Comparison of ENCODE assay signal across 9 mouse cellular contexts in the genomic region with DNA sequence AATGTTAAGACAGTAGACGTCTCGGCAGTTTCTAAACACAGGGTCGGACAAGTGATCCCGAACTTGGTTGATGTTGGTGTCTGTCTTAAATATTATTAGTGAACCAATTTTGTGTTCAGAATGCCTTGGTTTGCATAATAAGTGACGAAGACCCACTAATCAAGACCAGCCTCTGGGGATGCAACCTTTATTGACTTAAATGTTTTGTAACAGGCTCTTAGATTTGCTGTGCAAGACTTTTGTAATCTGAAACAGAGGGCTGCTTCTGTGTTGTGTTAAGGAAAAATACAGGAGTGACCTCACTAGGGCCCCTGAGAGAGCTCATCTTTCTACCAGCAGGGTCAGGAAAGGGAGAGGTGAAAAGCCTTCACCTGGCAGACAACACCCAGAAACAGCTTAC.
DNase-seq lines count a peak whose midpoint lies in the region; ATAC-seq lines count a peak whose summit lies in the region.
"Had no signal": no experiment of that assay in that cellular context is flagged by ENCODE, and none has a peak within 500 bp of the region (broad histone marks: within the 10 kb centered on the region; RNA-seq: fewer than 3 reads in every experiment).

No protein-coding gene starts in this region.

- peak overlapping the region; percentile 30 for H3K4me3 ChIP-seq in heart, embryonic 15.5 days
- no peak overlapping the region for H3K4me3 ChIP-seq in embryonic facial prominence, embryonic 11.5 days (ENCODE audit: low read depth, low read length)
- peak overlapping the region; percentile 12 for H3K4me3 ChIP-seq in hindbrain, embryonic 14.5 days (replicated peaks; ENCODE audit: low read length)
- 0 out of 2 replicates have a peak overlapping the region, but pooled peaks have one; percentile 23 for H3K4me3 ChIP-seq in midbrain, embryonic 13.5 days (replicated peaks)

- intact Hi-C loops in left cerebral cortex, postnatal 36 days (cut with DNase I) = loop anchor here (5.0 to 10.0 kb wide), 3 partner anchors 201 to 391 kb away; partner anchors contain the start of gene Slc38a2

- H3K36me3 ChIP-seq in heart, embryonic 15.5 days = no peaks in the 10 kb centered on the region
- no peaks in the 10 kb centered on the region for H3K36me3 ChIP-seq in embryonic facial prominence, embryonic 11.5 days (replicated peaks; ENCODE audit: control insufficient read depth, insufficient read depth, low read depth, low read length)
- no peaks in the 10 kb centered on the region for H3K36me3 ChIP-seq in hindbrain, embryonic 14.5 days (replicated peaks; ENCODE audit: control insufficient read depth, insufficient read depth)
- no peaks in the 10 kb centered on the region for H3K36me3 ChIP-seq in midbrain, embryonic 13.5 days

- peak overlapping the region; percentile 48; the same call in 1 of the 2 replicates for H3K9ac ChIP-seq in heart, embryonic 15.5 days
- H3K9ac ChIP-seq in embryonic facial prominence, embryonic 11.5 days (replicated peaks; ENCODE audit: low read length) = peak overlapping the region; percentile 1; the same call in 1 of the 2 replicates
- H3K9ac ChIP-seq in hindbrain, embryonic 14.5 days = peak overlapping the region; percentile 41
- H3K9ac ChIP-seq in midbrain, embryonic 13.5 days (replicated peaks) = no peak overlapping the region

- H3K9me3 ChIP-seq in heart, embryonic 15.5 days (replicated peaks) = no peaks in the 10 kb centered on the region
- no peaks in the 10 kb centered on the region for H3K9me3 ChIP-seq in embryonic facial prominence, embryonic 11.5 days (replicated peaks; ENCODE audit: control insufficient read depth, low read length)
- H3K9me3 ChIP-seq in hindbrain, embryonic 14.5 days (ENCODE audit: control insufficient read depth, low read length) = no peaks in the 10 kb centered on the region
- no peaks in the 10 kb centered on the region for H3K9me3 ChIP-seq in midbrain, embryonic 13.5 days

- H3K27me3 ChIP-seq in heart, embryonic 15.5 days = no peaks in the 10 kb centered on the region
- no peaks in the 10 kb centered on the region for H3K27me3 ChIP-seq in embryonic facial prominence, embryonic 11.5 days (ENCODE audit: control insufficient read depth, insufficient read depth, low read length)
- no peaks in the 10 kb centered on the region for H3K27me3 ChIP-seq in hindbrain, embryonic 14.5 days (ENCODE audit: control insufficient read depth, insufficient read depth, low read length)
- peaks cover 6% of the 10 kb centered on the region; the same call in 1 of the 2 replicates for H3K27me3 ChIP-seq in midbrain, embryonic 13.5 days
- H3K27me3 ChIP-seq: CH12.LX had no signal

- peak overlapping the region; percentile 60 for H3K4me2 ChIP-seq in heart, embryonic 15.5 days
- peak overlapping the region; percentile 14; the same call in 1 of the 2 replicates for H3K4me2 ChIP-seq in embryonic facial prominence, embryonic 11.5 days (ENCODE audit: low read depth, low read length)
- H3K4me2 ChIP-seq in hindbrain, embryonic 14.5 days (replicated peaks) = peak overlapping the region; percentile 51
- peak overlapping the region; percentile 51 for H3K4me2 ChIP-seq in midbrain, embryonic 13.5 days (replicated peaks)

- WGBS in heart, embryonic 15.5 days = 79% methylated on average over 5 of the region's 5 CpGs
- 56% methylated on average over 5 of the region's 5 CpGs for WGBS in embryonic facial prominence, embryonic 11.5 days
- WGBS in hindbrain, embryonic 14.5 days = 83% methylated on average over 5 of the region's 5 CpGs
- WGBS in midbrain, embryonic 13.5 days = 84% methylated on average over 5 of the region's 5 CpGs

- DNase-seq in heart, adult 9 months (ENCODE audit: low spot score in 2 of 2) = no peak
- DNase-seq in embryonic facial prominence, embryonic 11.5 days (ENCODE audit: low spot score) = peak; percentile 50
- no peak for DNase-seq in hindbrain, embryonic 14.5 days (ENCODE audit: low spot score)
- no peak for DNase-seq in left cerebral cortex, postnatal 36 days (ENCODE audit: low spot score in 2 of 2)
- no peak for DNase-seq in testis, postnatal 14 days (ENCODE audit: low spot score)
- DNase-seq in frontal cortex, adult 2 months (ENCODE audit: extremely low spot score in 1 of 2, low spot score in 1 of 2) = no peak

- H3K4me1 ChIP-seq in heart, embryonic 15.5 days (replicated peaks) = peaks cover 10% of the 10 kb centered on the region
- no peaks in the 10 kb centered on the region for H3K4me1 ChIP-seq in embryonic facial prominence, embryonic 11.5 days (ENCODE audit: control insufficient read depth, insufficient read depth, low read length)
- no peaks in the 10 kb centered on the region for H3K4me1 ChIP-seq in hindbrain, embryonic 14.5 days (replicated peaks; ENCODE audit: control insufficient read depth, insufficient read depth, low read length)
- H3K4me1 ChIP-seq in midbrain, embryonic 13.5 days (replicated peaks) = no peaks in the 10 kb centered on the region

- ATAC-seq in heart, embryonic 15.5 days (replicated peaks; ENCODE audit: insufficient number of reproducible peaks, insufficient read depth, low FRiP score, low read depth) = no peak
- ATAC-seq in embryonic facial prominence, embryonic 11.5 days (replicated peaks; ENCODE audit: insufficient number of reproducible peaks, low FRiP score, low TSS enrichment, low read depth) = 0 out of 2 replicates have a peak, but pooled peaks have one; percentile 14
- no peak for ATAC-seq in hindbrain, embryonic 14.5 days (ENCODE audit: low FRiP score)
- no peak for ATAC-seq in midbrain, embryonic 13.5 days

- no peak overlapping the region for H3K27ac ChIP-seq in heart, embryonic 15.5 days
- no peak overlapping the region for H3K27ac ChIP-seq in embryonic facial prominence, embryonic 11.5 days (replicated peaks; ENCODE audit: low read depth, low read length)
- no peak overlapping the region for H3K27ac ChIP-seq in hindbrain, embryonic 14.5 days
- H3K27ac ChIP-seq in midbrain, embryonic 13.5 days = no peak overlapping the region
